Comparison of ENCODE assay signal across 8 mouse cellular contexts in the genomic region with DNA sequence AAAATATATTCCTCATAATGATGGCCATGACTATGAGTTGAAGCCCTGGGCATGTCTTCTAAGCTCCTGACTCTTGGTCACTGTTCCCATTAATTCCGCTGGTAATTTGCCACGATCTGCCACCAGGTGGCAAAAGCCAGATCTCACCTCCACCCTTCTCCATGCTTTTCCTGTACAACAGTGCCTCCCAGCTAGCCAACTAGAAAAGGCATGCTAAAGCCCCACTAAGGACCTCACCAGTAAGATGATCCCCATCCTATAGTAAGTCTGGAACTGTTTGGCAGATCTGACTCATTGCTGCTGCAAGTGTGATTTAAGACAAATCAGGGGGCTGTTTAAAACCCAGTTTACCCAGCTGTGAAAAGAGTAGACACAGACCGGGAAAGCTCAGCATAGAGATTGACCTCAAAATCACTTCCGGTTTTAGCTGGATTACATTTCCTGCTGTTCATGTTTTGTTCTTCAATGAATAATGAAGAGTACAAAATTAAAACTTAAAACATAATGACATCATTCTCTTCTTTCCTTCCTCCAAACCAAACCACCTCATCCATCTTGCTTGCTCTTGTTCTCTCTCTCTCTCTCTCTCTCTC. TPM values are rescaled to one million over a fixed set of nuclear protein-coding genes. Genes with fewer than 3 reads are reported as not detected.
DNase-seq lines count a peak whose midpoint lies in the region; ATAC-seq and TF ChIP-seq lines count a peak whose summit lies in the region.

No protein-coding gene starts in this region.

- H3K9me3 ChIP-seq in forebrain, embryonic 11.5 days (ENCODE audit: control insufficient read depth, low read length) = no peaks in the 10 kb centered on the region

- no peak overlapping the region for H3K27ac ChIP-seq in forebrain, embryonic 11.5 days (ENCODE audit: low read depth, low read length)
- no peak overlapping the region for H3K27ac ChIP-seq in layer of hippocampus, adult 2 months

- H3K36me3 ChIP-seq in forebrain, embryonic 11.5 days (ENCODE audit: control insufficient read depth, insufficient read depth, low read length) = no peaks in the 10 kb centered on the region

- intact Hi-C loops in heart, postnatal 25 days (cut with DNase I) = loop anchor here (1.0 to 5.0 kb wide), 3 partner anchors 98 to 258 kb away; a partner anchor contains a TSS

- H3K9ac ChIP-seq in forebrain, embryonic 11.5 days (ENCODE audit: low read length) = no peak overlapping the region

- WGBS in forebrain, embryonic 11.5 days = 33% methylated on average over 4 of the region's 4 CpGs

- peak; percentile 72; the same call in 1 of the 2 replicates for ATAC-seq in forebrain, embryonic 11.5 days (replicated peaks; ENCODE audit: low FRiP score)

- TF ChIP-seq CTCF in layer of hippocampus, adult 2 months (conservative IDR thresholded peaks at IDR 0.05) = peak; percentile 91

- peak; percentile 34 for DNase-seq in left cerebral cortex, adult 11 months (ENCODE audit: low spot score)
- DNase-seq in left cerebral cortex, adult 8-10 months (ENCODE audit: low spot score in 2 of 2) = no peak
- DNase-seq in c-Kit-positive CD71-positive TER-119-negative erythroid progenitor cells, embryonic 14.5 days (ENCODE audit: low read depth) = peak; percentile 28
- DNase-seq in forebrain, embryonic 11.5 days (ENCODE audit: low spot score) = peak; percentile 72
- peak; percentile 18 for DNase-seq in heart, postnatal 25 days (ENCODE audit: low spot score)
- peak; percentile 25 to 54 for DNase-seq in layer of hippocampus, adult 2 months (ENCODE audit: low spot score in 2 of 2)
- peak; percentile 74 to 81 for DNase-seq in lung, postnatal 4 days
- DNase-seq in skeletal muscle tissue, adult 2 months (ENCODE audit: low read depth, low spot score) = peak; percentile 68

- H3K4me3 ChIP-seq in forebrain, embryonic 11.5 days (ENCODE audit: low read depth, low read length) = no peak overlapping the region
- no peak overlapping the region for H3K4me3 ChIP-seq in layer of hippocampus, adult 2 months

- no peak overlapping the region for H3K4me2 ChIP-seq in forebrain, embryonic 11.5 days (ENCODE audit: low read depth, low read length, severe bottlenecking)

- no peaks in the 10 kb centered on the region for H3K27me3 ChIP-seq in forebrain, embryonic 11.5 days (ENCODE audit: control insufficient read depth, insufficient read depth, low read length)

- H3K4me1 ChIP-seq in forebrain, embryonic 11.5 days (replicated peaks; ENCODE audit: control insufficient read depth, insufficient read depth, low read length) = no peaks in the 10 kb centered on the region

RNA-seq across cellular contexts. Expression of a gene that starts 22.6 kb away (rescaled TPM):
- 10 to 100 TPM in 3 of 4 experiments, 1 to 10 TPM in 1; 9.2 to 12.4 (median 11.3) TPM for total RNA-seq in left cerebral cortex, adult 8-10 months (2022)
- polyA plus RNA-seq in forebrain, embryonic 11.5 days (2014; fragmentation: Nextera tagmentation; extraction: Ambion mirVana) = 27.7 and 29.7 TPM in 2 replicates
- 1 to 10 TPM; 5.7 to 6.8 TPM for total RNA-seq in heart, postnatal 25 days (2021)
- total RNA-seq in layer of hippocampus, adult 2 months (2021) = 10 to 100 TPM; 10.6 to 11.7 TPM

Comparison
In these comparisons a context has a peak if more than half of its experiments do, and no peak if none do; other contexts are left out.
1. DNase-seq: peak in left cerebral cortex, adult 11 months (single experiment), c-Kit-positive CD71-positive TER-119-negative erythroid progenitor cells, embryonic 14.5 days (single experiment), forebrain, embryonic 11.5 days (single experiment), heart, postnatal 25 days (single experiment), layer of hippocampus, adult 2 months (2 of 2), lung, postnatal 4 days (2 of 2) and skeletal muscle tissue, adult 2 months (single experiment); none in left cerebral cortex, adult 8-10 months (0 of 2).